Mouse (Mus musculus) forebrain, embryonic 11.5 days (tissue): ENCODE data around the gene Mpnd. TPM values are rescaled to one million over a fixed set of nuclear protein-coding genes. Genes with fewer than 3 reads are reported as not detected.

ENCODE experiments used
- ATAC-seq: fragments of 200-750 bp; cut with Nextera tagmentation; replicated peaks from 2 replicates; pipeline ENCODE4 v1.8.0; 2017; ENCODE audit warnings: moderate TSS enrichment; ENCODE audit not compliant: low FRiP score
- DNase-seq: peaks from one replicate; pipeline ENCODE4 v3.0.0-alpha.2; 2017; ENCODE audit warnings: low spot score
- H3K27ac ChIP-seq: fragments of 300-500 bp; sonication (generic); 2 replicates; pipeline ENCODE4 v1.5.1; 2014; ENCODE audit warnings: low read depth, low read length
- H3K27me3 ChIP-seq: fragments of 300-500 bp; sonication (generic); 2 replicates; pipeline ENCODE4 v1.6.1; 2014; ENCODE audit warnings: mild to moderate bottlenecking, low read length, mixed read lengths; ENCODE audit not compliant: control insufficient read depth, insufficient read depth
- H3K36me3 ChIP-seq: fragments of 300-500 bp; sonication (generic); 2 replicates; pipeline ENCODE4 v1.6.1; 2014; ENCODE audit warnings: mild to moderate bottlenecking, low read length, moderate library complexity, mixed read lengths; ENCODE audit not compliant: control insufficient read depth, insufficient read depth
- H3K4me1 ChIP-seq: fragments of 300-500 bp; sonication (generic); replicated peaks from 2 replicates; pipeline ENCODE4 v1.6.1; 2014; ENCODE audit warnings: low read length, mixed read lengths; ENCODE audit not compliant: control insufficient read depth, insufficient read depth
- H3K4me2 ChIP-seq: fragments of 300-500 bp; sonication (generic); 2 replicates; pipeline ENCODE4 v1.6.1; 2014; ENCODE audit warnings: low read depth, mild to moderate bottlenecking, low read length, moderate library complexity, mixed read lengths; ENCODE audit not compliant: severe bottlenecking
- H3K4me3 ChIP-seq: fragments of 300-500 bp; sonication (generic); 2 replicates; pipeline ENCODE4 v1.5.1; 2014; ENCODE audit warnings: low read depth, low read length
- H3K9ac ChIP-seq: fragments of 300-500 bp; sonication (generic); 2 replicates; pipeline ENCODE4 v1.6.1; 2014; ENCODE audit warnings: low read length
- H3K9me3 ChIP-seq: fragments of 300-500 bp; sonication (generic); 2 replicates; pipeline ENCODE4 v1.6.1; 2016; ENCODE audit warnings: low read length, mixed read lengths; ENCODE audit not compliant: control insufficient read depth
- WGBS: fragments of 180-500 bp; shearing (Covaris S2); extraction: QIAGEN DNeasy Blood & Tissue Kit; methylation state at CpG from one replicate; pipeline ENCODE4 v1.1.7; 2014; 5-methylcytosine and 5-hydroxymethylcytosine counted together
- polyA plus RNA-seq: library from polyadenylated mRNA; unstranded; fragments of >200 nt; fragmentation: Nextera tagmentation; extraction: Ambion mirVana; gene quantifications from 2 replicates; pipeline ENCODE4 v1.2.1, GENCODE M21; 2014

Mpnd gene
- polyA plus RNA-seq, 1 experiment from 2014 or later: 164 TPM

DNA sequence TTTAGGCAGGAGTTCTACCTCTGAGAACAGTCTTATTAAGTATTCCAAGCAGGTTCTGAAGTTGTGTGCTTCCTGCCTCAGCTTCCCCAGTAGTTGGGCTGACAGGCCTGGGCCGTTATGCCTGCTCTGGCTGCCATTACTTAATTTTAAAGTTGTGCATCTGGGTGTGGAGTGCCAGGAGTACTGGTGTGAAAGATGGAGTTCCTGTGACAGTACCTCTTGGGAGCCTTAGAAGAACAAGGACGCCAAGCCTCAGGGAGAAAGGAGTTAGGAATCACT lies 4.4 kb downstream of the Mpnd start:
- 52% methylated on average over 2 of the region's 2 CpGs for WGBS
- H3K9me3 ChIP-seq: no peaks in the 10 kb centered on the region
- H3K4me3 ChIP-seq: peak overlapping the region; percentile 78
- H3K4me1 ChIP-seq: peaks cover 8% of the 10 kb centered on the region; the same call in 1 of the 2 replicates
- H3K4me2 ChIP-seq: peak overlapping the region; percentile 99
- ATAC-seq: no peak
- H3K27me3 ChIP-seq: no peaks in the 10 kb centered on the region
- no peak for DNase-seq
- H3K27ac ChIP-seq: no peak overlapping the region
- H3K9ac ChIP-seq: peak overlapping the region; percentile 83
- H3K36me3 ChIP-seq: peaks cover 5% of the 10 kb centered on the region; the same call in 1 of the 2 replicates

DNA sequence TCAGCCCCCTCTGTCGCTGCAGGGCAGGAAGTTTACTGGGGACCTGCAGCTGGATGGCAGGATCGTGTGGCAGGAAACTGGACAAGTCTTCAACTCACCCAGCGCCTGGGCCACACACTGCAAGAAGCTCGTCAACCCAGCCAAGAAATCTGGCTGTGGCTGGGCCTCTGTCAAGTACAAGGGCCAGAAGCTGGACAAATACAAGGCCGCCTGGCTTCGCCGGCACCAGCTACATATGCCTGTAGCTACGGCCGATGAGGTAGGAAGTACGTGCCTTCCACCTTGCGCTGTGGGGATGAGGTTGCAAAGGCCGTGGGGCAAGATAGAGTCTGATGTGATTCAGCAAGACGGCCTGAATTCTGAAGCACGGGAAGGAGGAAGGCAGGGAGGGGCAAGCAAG lies 4.7 kb downstream of the Mpnd start:
- Histone ChIP-seq H3K4me2 (peak overlapping the region; percentile 99), H3K9me3 (no peaks in the 10 kb centered on the region), H3K4me3 (peak overlapping the region; percentile 78), H3K27me3 (no peaks in the 10 kb centered on the region), H3K27ac (no peak overlapping the region), H3K9ac (peak overlapping the region; percentile 83), H3K4me1 (peaks cover 8% of the 10 kb centered on the region; the same call in 1 of the 2 replicates), H3K36me3 (peaks cover 6% of the 10 kb centered on the region; the same call in 1 of the 2 replicates)
- DNase-seq (no peak), ATAC-seq (no peak)
- 69% methylated on average over 14 of the region's 14 CpGs for WGBS

DNA sequence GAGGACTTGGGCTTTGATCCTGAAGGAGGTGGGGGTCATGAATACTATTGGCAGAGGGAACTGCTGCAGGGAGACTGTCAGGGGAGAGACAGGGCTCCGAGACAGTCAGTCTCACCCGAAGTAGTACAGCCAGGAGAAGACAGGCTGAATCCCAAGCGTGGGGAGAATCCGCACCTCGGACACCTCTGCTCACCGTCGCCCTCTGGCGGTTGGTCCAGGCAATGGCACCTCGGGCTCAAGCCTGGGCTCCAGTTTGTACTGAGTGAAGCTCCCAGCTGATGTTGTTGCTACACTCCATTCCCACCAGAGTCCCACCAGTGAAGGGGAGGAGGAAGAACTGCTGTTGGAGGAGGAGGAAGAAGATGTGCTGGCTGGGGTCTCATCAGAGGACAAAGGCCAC lies 5.2 kb downstream of the Mpnd start:
- WGBS: 4% methylated on average over 9 of the region's 9 CpGs
- H3K27ac ChIP-seq: no peak overlapping the region
- H3K9ac ChIP-seq: no peak overlapping the region

DNA sequence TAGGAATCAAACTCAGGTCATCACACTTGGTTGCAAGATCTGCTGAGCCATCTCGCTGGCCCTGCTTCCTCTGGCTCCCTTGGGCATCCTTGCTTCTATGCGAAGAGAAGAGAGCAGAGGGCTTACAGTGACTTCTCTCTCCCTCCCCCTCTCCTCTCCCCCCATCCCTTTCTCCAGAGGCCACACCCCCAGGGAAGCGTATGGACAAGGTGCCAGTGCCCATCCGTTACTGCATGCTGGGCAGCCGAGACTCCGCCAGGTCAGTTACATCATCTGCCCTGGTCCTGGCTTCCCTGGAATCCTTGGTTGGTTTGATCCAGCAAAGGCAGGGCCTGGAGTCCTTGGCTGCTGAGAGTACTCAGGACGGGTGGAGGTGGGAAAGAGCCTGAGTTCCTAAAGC lies 5.9 kb downstream of the Mpnd start:
- Histone ChIP-seq H3K9ac (no peak overlapping the region), H3K4me2 (no peak overlapping the region), H3K4me3 (no peak overlapping the region), H3K27ac (no peak overlapping the region), H3K4me1 (peaks cover 8% of the 10 kb centered on the region; the same call in 1 of the 2 replicates), H3K9me3 (no peaks in the 10 kb centered on the region), H3K36me3 (peaks cover 15% of the 10 kb centered on the region), H3K27me3 (no peaks in the 10 kb centered on the region)
- 92% methylated on average over 7 of the region's 7 CpGs for WGBS
- ATAC-seq: no peak
- no peak for DNase-seq

More for the DNA sequence above, 5.2 kb downstream of the Mpnd start:
- DNase-seq (peak; percentile 90), ATAC-seq (no peak)
- Histone ChIP-seq H3K36me3 (peaks cover 10% of the 10 kb centered on the region), H3K27me3 (no peaks in the 10 kb centered on the region), H3K9me3 (no peaks in the 10 kb centered on the region), H3K4me3 (no peak overlapping the region), H3K4me1 (peaks cover 8% of the 10 kb centered on the region; the same call in 1 of the 2 replicates), H3K4me2 (peak overlapping the region; percentile 99)

DNA sequence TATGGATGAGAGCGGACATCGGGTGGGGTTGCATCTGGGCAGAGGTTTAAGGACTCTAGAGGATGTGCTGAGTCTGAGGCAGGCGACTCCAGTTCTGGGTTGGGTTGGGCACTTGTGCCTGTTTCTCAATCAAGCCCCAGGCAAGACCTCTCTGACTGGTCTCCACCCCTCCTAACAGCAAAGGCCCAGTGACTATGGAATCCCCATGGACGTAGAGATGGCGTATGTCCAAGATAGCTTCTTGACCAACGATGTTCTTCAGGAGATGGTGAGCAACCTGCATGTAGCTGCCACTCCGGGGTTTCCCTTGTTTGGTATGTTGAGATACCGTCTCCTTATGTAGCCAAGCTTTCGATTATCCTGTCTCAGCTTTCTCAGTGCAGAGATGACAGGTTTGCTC lies 9.8 kb downstream of the Mpnd start:
- ATAC-seq (no peak), DNase-seq (no peak)
- peaks cover 29% of the 10 kb centered on the region for H3K36me3 ChIP-seq
- no peak overlapping the region for H3K9ac ChIP-seq
- H3K4me1 ChIP-seq: peaks cover 3% of the 10 kb centered on the region; the same call in 1 of the 2 replicates
- no peaks in the 10 kb centered on the region for H3K27me3 ChIP-seq
- H3K4me2 ChIP-seq: no peak overlapping the region
- WGBS: 98% methylated on average over 9 of the region's 9 CpGs
- H3K27ac ChIP-seq: no peak overlapping the region
- H3K9me3 ChIP-seq: no peaks in the 10 kb centered on the region
- H3K4me3 ChIP-seq: no peak overlapping the region

DNA sequence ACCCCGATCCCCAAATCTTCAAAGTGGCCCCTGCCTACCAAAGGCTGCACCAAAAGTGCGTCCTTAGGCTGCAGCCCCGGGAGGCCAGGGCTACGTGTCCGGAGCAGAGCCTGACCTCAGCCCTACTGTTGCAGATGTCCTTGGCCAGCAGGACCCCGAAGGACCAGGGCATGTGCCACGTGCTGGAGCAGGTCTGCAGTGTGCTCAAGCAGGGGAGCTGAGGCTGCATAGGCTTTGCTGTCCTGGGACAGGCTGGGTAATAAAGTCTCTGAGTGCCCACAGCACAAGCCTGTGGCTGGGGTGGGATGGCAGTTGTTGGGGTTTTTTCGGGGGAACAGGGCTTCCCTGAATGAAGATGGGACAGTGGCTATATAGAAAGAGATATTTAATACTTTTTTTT lies 10.9 kb downstream of the Mpnd start:
- DNase-seq: no peak

DNA sequence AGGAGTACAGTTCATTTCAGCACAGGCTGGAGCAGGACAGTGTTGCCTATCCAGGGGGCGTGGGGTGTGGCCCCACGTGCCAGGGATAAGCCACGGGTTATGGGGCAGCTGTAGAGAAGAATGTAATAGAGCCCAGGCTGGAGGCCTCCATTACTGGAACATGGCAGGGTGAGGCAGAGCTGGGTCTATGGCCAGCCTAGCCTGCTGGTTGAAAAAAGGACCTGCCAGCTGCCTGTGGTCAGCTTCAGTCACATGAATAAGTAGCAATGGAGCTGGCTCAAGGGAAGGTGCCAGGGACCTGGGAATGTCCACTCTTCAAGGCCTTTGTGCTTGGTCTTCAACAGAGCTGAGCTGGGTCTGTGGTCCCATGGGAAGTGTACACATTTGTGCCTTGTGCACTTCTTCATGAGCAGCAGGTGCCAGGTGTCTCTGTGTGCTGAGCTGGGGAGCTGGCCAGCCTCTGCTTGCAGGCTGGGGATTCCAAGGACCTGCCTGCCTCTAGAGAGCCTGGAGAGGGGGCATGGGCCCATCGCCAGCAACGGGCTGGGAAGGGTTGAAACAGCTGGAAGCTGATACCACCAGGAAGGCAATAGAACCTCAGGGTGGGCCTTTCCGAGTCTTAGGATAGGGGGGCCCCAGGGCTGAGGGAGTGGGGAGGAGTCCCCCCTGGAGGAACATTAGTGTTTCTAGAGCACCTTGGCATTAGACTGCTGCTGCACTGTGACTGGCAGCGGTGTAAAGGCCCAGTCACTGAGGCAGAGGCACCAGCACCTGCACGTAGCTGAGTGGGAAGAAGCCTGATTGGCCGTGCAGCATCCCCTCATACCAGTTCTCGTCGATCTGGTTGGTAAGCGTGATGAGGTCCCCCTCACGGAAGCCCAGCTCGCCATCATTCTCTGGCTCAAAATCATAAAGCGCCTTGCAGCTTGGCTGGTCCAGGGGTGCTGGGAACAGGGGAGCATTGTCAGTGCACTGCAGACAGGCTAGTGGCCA lies 11.6 kb downstream of the Mpnd start:
- no peak overlapping the region for H3K4me2 ChIP-seq
- DNase-seq (no peak), ATAC-seq (no peak)
- no peak overlapping the region for H3K27ac ChIP-seq
- WGBS: 83% methylated on average over 15 of the region's 15 CpGs
- no peak overlapping the region for H3K9ac ChIP-seq
- no peak overlapping the region for H3K4me3 ChIP-seq
- no peaks in the 10 kb centered on the region for H3K4me1 ChIP-seq
- no peaks in the 10 kb centered on the region for H3K27me3 ChIP-seq
- H3K36me3 ChIP-seq: peaks cover 25% of the 10 kb centered on the region
- no peaks in the 10 kb centered on the region for H3K9me3 ChIP-seq

More for the DNA sequence above, 10.9 kb downstream of the Mpnd start:
- WGBS: 86% methylated on average over 8 of the region's 8 CpGs
- Histone ChIP-seq H3K9ac (no peak overlapping the region), H3K27ac (no peak overlapping the region), H3K36me3 (peaks cover 29% of the 10 kb centered on the region), H3K4me2 (no peak overlapping the region), H3K9me3 (no peaks in the 10 kb centered on the region), H3K4me1 (no peaks in the 10 kb centered on the region), H3K4me3 (no peak overlapping the region), H3K27me3 (no peaks in the 10 kb centered on the region)
- no peak for ATAC-seq

DNA sequence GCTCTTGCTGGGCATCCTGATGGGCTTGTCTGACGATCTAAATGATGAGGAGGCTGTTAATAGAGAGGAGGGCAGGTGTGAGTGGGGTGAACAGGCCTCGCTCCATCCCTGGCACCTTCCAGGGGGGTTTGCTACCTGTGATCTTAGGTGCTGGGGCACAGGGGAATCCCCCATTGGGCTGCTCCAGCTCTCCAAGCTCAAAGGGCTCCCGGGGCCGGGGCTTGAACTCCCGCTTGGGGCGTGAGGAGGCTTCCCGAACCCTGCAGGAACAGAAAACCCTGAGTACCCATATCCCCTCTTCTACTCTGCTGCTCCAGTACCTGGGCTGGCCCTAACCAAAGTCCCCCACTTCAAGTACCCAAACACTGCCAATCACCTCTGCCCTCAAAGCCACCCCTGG lies 12.3 kb downstream of the Mpnd start:
- WGBS: 94% methylated on average over 7 of the region's 7 CpGs
- no peaks in the 10 kb centered on the region for H3K9me3 ChIP-seq
- no peak for DNase-seq
- H3K27me3 ChIP-seq: no peaks in the 10 kb centered on the region
- no peak overlapping the region for H3K27ac ChIP-seq
- H3K4me2 ChIP-seq: no peak overlapping the region
- ATAC-seq: no peak
- H3K4me3 ChIP-seq: no peak overlapping the region
- peaks cover 24% of the 10 kb centered on the region for H3K36me3 ChIP-seq
- no peak overlapping the region for H3K9ac ChIP-seq
- no peaks in the 10 kb centered on the region for H3K4me1 ChIP-seq
